Mouse (Mus musculus): ENCODE measurements at regions not wholly inside any gene's neighbourhood (a gene's known extent, or its start where the extent isn't known, plus 50 kb on each side); places are given as distances from the start of the nearest gene placed in this dataset.

DNA sequence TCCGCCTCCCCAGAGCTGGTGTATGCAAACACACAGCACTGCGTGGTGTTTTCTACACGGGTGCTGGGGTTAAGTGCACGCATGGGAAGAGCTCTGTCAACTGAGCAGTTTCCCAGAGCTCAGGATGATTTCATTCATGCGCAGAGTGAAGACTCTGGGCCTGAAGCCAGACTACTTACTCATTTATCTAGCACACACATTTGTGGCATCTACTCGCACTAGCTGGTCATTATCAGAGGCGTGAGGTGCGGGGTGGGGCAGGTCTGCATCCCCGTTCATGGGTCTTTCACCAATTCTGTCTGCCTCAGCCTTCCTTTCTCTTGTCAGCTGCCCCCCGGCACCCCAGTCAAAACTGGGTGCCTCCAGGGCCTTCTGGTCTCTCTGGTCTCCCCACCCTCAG lies 86.6 kb upstream of the Pgrmc2 start:
- no peaks in the 10 kb centered on the region for H3K27me3 ChIP-seq (replicated peaks)
- H3K9ac ChIP-seq (ENCODE audit: insufficient read depth, low read depth), result no peak overlapping the region
- H3K4me2 ChIP-seq (ENCODE audit: insufficient read depth, low read depth, poor library complexity, severe bottlenecking), result no peak overlapping the region
- H3K79me2 ChIP-seq (replicated peaks; ENCODE audit: control insufficient read depth, extremely low read depth, insufficient read depth, poor library complexity, severe bottlenecking), result no peaks in the 10 kb centered on the region
- no peak overlapping the region for H3K27ac ChIP-seq (ENCODE audit: insufficient read depth, low read depth)
- dilution Hi-C loops (cut with MboI; ENCODE audit: extremely low pct_ligation_motif_present, extremely low pct_unique_long_range_greater_than_20kb, low sequenced_read_pairs), result no loop called here
- H3K9me3 ChIP-seq (replicated peaks; ENCODE audit: low read length), result peaks cover 2% of the 10 kb centered on the region
- H3K4me3 ChIP-seq (replicated peaks in 1 of 3; ENCODE audit: low read depth in 2 of 3, low read length in 2 of 3, poor library complexity in 1 of 3), result no peak overlapping the region
- H3K4me1 ChIP-seq (ENCODE audit: control insufficient read depth in 1 of 2, insufficient read depth in 2 of 2), result peaks cover 0 to 3% of the 10 kb centered on the region in 2 experiments; a peak in 1 of 4 replicates
- no peak for DNase-seq (ENCODE audit: extremely low read depth)
- TF ChIP-seq TCF12 (IDR thresholded peaks at IDR 0.05; ENCODE audit: low read depth, low read length) (no peak), TBP (conservative IDR thresholded peaks at IDR 0.05; ENCODE audit: low read depth, low read length) (no peak), CTCF (conservative IDR thresholded peaks at IDR 0.05 in 1 of 2, IDR thresholded peaks at IDR 0.05 in 1 of 2; ENCODE audit: low read depth in 2 of 2, low read length in 2 of 2) (no peak), ZMIZ1 (IDR thresholded peaks at IDR 0.05; ENCODE audit: low read depth, low read length) (no peak), USF2 (conservative IDR thresholded peaks at IDR 0.05; ENCODE audit: low read depth, low read length) (no peak), ZC3H11A (IDR thresholded peaks at IDR 0.05; ENCODE audit: low read depth, low read length) (no peak), MEF2A (IDR thresholded peaks at IDR 0.05; ENCODE audit: borderline replicate concordance, low read depth, low read length) (no peak), ELF1 (IDR thresholded peaks at IDR 0.05; ENCODE audit: low read depth, low read length) (no peak), HCFC1 (IDR thresholded peaks at IDR 0.05; ENCODE audit: low read depth, low read length) (no peak)
- in situ Hi-C loops (cut with MboI; ENCODE audit: low pct_ligation_motif_present, low pct_unique_long_range_greater_than_20kb, low sequenced_read_pairs), result no loop called here
- H3K36me3 ChIP-seq (replicated peaks in 1 of 2; ENCODE audit: control insufficient read depth in 1 of 2, insufficient read depth in 1 of 2, low read length in 1 of 2), result no peaks in the 10 kb centered on the region

DNA sequence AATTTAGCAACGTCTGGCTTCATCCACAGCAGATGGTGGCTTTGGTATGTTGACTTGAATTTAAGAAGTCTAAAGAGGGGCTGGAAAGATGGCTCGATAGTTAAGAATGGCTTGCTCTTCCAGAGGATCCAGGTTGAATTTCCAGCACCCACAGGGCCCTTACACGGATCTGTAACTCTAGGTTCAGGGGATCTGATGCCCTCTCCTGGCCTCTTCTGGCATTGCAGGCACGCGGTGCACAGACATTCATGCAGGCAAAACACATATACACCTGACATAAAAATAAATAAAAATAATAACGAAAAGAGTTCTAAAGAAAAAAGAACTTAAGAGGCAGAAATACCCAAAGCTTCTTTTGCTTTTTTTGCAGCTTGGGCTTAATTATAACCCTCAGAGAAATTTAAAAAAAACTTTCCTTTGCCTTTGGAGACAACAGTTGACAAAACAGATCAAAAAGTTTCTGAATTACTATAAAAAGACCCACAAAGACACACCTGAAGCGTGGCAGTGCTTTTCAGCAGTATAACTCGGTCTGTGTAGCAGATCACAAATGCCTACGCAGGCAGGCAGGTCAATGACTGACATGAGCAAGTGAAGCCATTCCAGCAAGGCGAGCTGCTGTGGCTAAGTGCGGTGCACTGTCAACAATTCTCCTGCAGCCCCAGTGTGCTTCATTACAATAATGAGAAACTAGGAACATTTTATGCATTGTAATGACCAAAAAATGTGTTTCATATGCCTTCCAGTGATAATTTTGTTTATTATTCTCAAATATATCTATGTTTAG lies 85.5 kb upstream of the Pgrmc2 start:
- in situ Hi-C loops (cut with MboI; ENCODE audit: low pct_ligation_motif_present, low pct_unique_long_range_greater_than_20kb, low sequenced_read_pairs), result no loop called here
- Histone ChIP-seq H3K27ac (ENCODE audit: insufficient read depth, low read depth) (no peak overlapping the region), H3K4me3 (replicated peaks in 1 of 3; ENCODE audit: low read depth in 2 of 3, low read length in 2 of 3, poor library complexity in 1 of 3) (no peak overlapping the region), H3K27me3 (replicated peaks) (no peaks in the 10 kb centered on the region), H3K4me2 (ENCODE audit: insufficient read depth, low read depth, poor library complexity, severe bottlenecking) (no peak overlapping the region), H3K79me2 (replicated peaks; ENCODE audit: control insufficient read depth, extremely low read depth, insufficient read depth, poor library complexity, severe bottlenecking) (no peaks in the 10 kb centered on the region), H3K4me1 (ENCODE audit: control insufficient read depth in 1 of 2, insufficient read depth in 2 of 2) (peaks cover 0 to 3% of the 10 kb centered on the region in 2 experiments; a peak in 1 of 4 replicates), H3K36me3 (replicated peaks in 1 of 2; ENCODE audit: control insufficient read depth in 1 of 2, insufficient read depth in 1 of 2, low read length in 1 of 2) (no peaks in the 10 kb centered on the region), H3K9ac (ENCODE audit: insufficient read depth, low read depth) (no peak overlapping the region), H3K9me3 (replicated peaks; ENCODE audit: low read length) (peaks cover 2% of the 10 kb centered on the region)
- dilution Hi-C loops (cut with MboI; ENCODE audit: extremely low pct_ligation_motif_present, extremely low pct_unique_long_range_greater_than_20kb, low sequenced_read_pairs), result no loop called here
- DNase-seq (ENCODE audit: extremely low read depth), result no peak
- TF ChIP-seq ETS1 (conservative IDR thresholded peaks at IDR 0.05; ENCODE audit: low read depth, low read length) (no peak), EP300 (IDR thresholded peaks at IDR 0.05; ENCODE audit: low read length) (no peak), NELFE (IDR thresholded peaks at IDR 0.05; ENCODE audit: low read depth, low read length) (no peak), CHD2 (IDR thresholded peaks at IDR 0.05; ENCODE audit: low read length) (no peak), SMC3 (IDR thresholded peaks at IDR 0.05; ENCODE audit: low read depth, low read length) (peak; percentile 36), ZMIZ1 (IDR thresholded peaks at IDR 0.05; ENCODE audit: low read depth, low read length) (no peak), E2F4 (IDR thresholded peaks at IDR 0.05; ENCODE audit: insufficient replicate concordance, low read depth, low read length) (no peak), MEF2A (IDR thresholded peaks at IDR 0.05; ENCODE audit: borderline replicate concordance, low read depth, low read length) (no peak), MAZ (IDR thresholded peaks at IDR 0.05; ENCODE audit: low read depth, low read length) (no peak), POLR2A (IDR thresholded peaks at IDR 0.05; ENCODE audit: low read depth, low read length) (no peak), TBP (conservative IDR thresholded peaks at IDR 0.05; ENCODE audit: low read depth, low read length) (no peak), UBTF (IDR thresholded peaks at IDR 0.05; ENCODE audit: low read depth, low read length) (no peak), RAD21 (IDR thresholded peaks at IDR 0.05; ENCODE audit: low read depth, low read length) (no peak; the same call in none of the 2 replicates), USF2 (conservative IDR thresholded peaks at IDR 0.05; ENCODE audit: low read depth, low read length) (no peak), CTCF (conservative IDR thresholded peaks at IDR 0.05 in 1 of 2, IDR thresholded peaks at IDR 0.05 in 1 of 2; ENCODE audit: low read depth in 2 of 2, low read length in 2 of 2) (peak in 1 of 2 experiments; percentile 46; a peak in 3 of 4 replicates), HCFC1 (IDR thresholded peaks at IDR 0.05; ENCODE audit: low read depth, low read length) (no peak), JUN (IDR thresholded peaks at IDR 0.05; ENCODE audit: insufficient read depth, low read depth, low read length) (no peak)

Measured in CH12.LX (cell line).